In genomic region chr19:4070756-4071155, GRCm38 (mm10) we compare ENCODE assay signal across 33 mouse cellular contexts. TPM values are rescaled to one million over a fixed set of nuclear protein-coding genes. Genes with fewer than 3 reads are reported as not detected.
DNase-seq lines count a peak whose midpoint lies in the region; ATAC-seq and TF ChIP-seq lines count a peak whose summit lies in the region.
"Had no signal": no experiment of that assay in that cellular context is flagged by ENCODE, and none has a peak within 500 bp of the region (broad histone marks: within the 10 kb centered on the region; RNA-seq: fewer than 3 reads in every experiment).

No protein-coding gene starts in this region.

- no peak overlapping the region for H3K4me2 ChIP-seq in liver, embryonic 11.5 days
- H3K4me2 ChIP-seq in liver, postnatal 0 days (ENCODE audit: low read depth, low read length) = peak overlapping the region; percentile 35; the same call in 1 of the 2 replicates
- H3K4me2 ChIP-seq: embryonic facial prominence, embryonic 15.5 days; hindbrain, embryonic 14.5 days; midbrain, embryonic 15.5 days had no signal

- H3K27me3 ChIP-seq in liver, adult 2 months (ENCODE audit: control insufficient read depth, insufficient read depth, low read length) = no peaks in the 10 kb centered on the region
- no peaks in the 10 kb centered on the region for H3K27me3 ChIP-seq in liver, embryonic 11.5 days (replicated peaks; ENCODE audit: control insufficient read depth, insufficient read depth, low read length)
- no peaks in the 10 kb centered on the region for H3K27me3 ChIP-seq in liver, postnatal 0 days (ENCODE audit: insufficient read depth, low read length)
- H3K27me3 ChIP-seq: embryonic facial prominence, embryonic 15.5 days; midbrain, embryonic 15.5 days; Patski had no signal

- DNase-seq in liver, adult 2 months (ENCODE audit: extremely low read depth, low read depth, low spot score) = peak; percentile 45
- no peak for DNase-seq in liver
- no peak for DNase-seq in liver, embryonic 11.5 days (ENCODE audit: low spot score)
- peak; percentile 48 for DNase-seq in liver, postnatal 0 days
- DNase-seq in adrenal gland, postnatal 14 days = no peak
- DNase-seq in left cerebral cortex, postnatal 14 days (ENCODE audit: low spot score in 2 of 2) = no peak
- DNase-seq in adrenal gland, adult 2 months = no peak
- DNase-seq: gastrocnemius, postnatal 25 days; heart, adult 2 months; heart, postnatal 36 days; kidney, adult 18-20 months; kidney, postnatal 4 days; lung, adult 18-20 months; lung, postnatal 10 days; right cerebral cortex, adult 18-20 months; right cerebral cortex, postnatal 4 days; thymus, postnatal 36 days had no signal

- no peaks in the 10 kb centered on the region for H3K9me3 ChIP-seq in liver, embryonic 11.5 days (ENCODE audit: control insufficient read depth, low read length)
- no peaks in the 10 kb centered on the region for H3K9me3 ChIP-seq in liver, postnatal 0 days (ENCODE audit: low read length)
- H3K9me3 ChIP-seq: embryonic facial prominence, embryonic 15.5 days; G1E; limb, embryonic 10.5 days; megakaryocyte, embryonic 14.5 days; midbrain, embryonic 15.5 days had no signal

- TF ChIP-seq EP300 in liver, postnatal 0 days (IDR thresholded peaks at IDR 0.05; ENCODE audit: low read depth) = no peak

- no peak for ATAC-seq in liver, embryonic 11.5 days (replicated peaks; ENCODE audit: low FRiP score)
- peak; percentile 12; the same call in 1 of the 2 replicates for ATAC-seq in liver, postnatal 0 days
- ATAC-seq: CD4-positive, CD25-positive, alpha-beta regulatory T cell, adult 4 months; forebrain, embryonic 16.5 days; inflammation-experienced regulatory T-cells, adult 6 months; midbrain, embryonic 15.5 days; Patski had no signal

- whole genome bisulfite sequencing in liver, adult 2 months = 38% methylated on average over 8 of the region's 8 CpGs
- WGBS in liver, embryonic 11.5 days = 47% methylated on average over 8 of the region's 8 CpGs
- 35% methylated on average over 8 of the region's 8 CpGs for WGBS in liver, postnatal 0 days (ENCODE audit: insufficient replicate concordance)

- H3K27ac ChIP-seq in liver, adult 2 months (replicated peaks; ENCODE audit: insufficient read depth, low read depth, low read length) = peak overlapping the region; percentile 88
- H3K27ac ChIP-seq in liver, embryonic 11.5 days (ENCODE audit: low read depth, low read length) = peak overlapping the region; percentile 26
- H3K27ac ChIP-seq in liver, postnatal 0 days (ENCODE audit: low read depth) = peak overlapping the region; percentile 86
- H3K27ac ChIP-seq: embryonic facial prominence, embryonic 15.5 days; heart, adult 2 months; hindbrain, embryonic 14.5 days; limb, embryonic 10.5 days; midbrain, embryonic 15.5 days had no signal

- TF ChIP-seq CTCF in liver, adult 2 months (IDR thresholded peaks at IDR 0.05; ENCODE audit: low read depth, low read length) = no peak
- no peak for TF ChIP-seq CTCF in liver, postnatal 0 days (IDR thresholded peaks at IDR 0.05; ENCODE audit: low read depth)

- H3K4me3 ChIP-seq in liver, adult 2 months (ENCODE audit: insufficient read depth, low read depth, low read length) = peak overlapping the region; percentile 8; the same call in 1 of the 2 replicates
- H3K4me3 ChIP-seq in liver, embryonic 11.5 days (ENCODE audit: low read depth, low read length) = no peak overlapping the region
- no peak overlapping the region for H3K4me3 ChIP-seq in liver, postnatal 0 days (ENCODE audit: low read depth, low read length)
- H3K4me3 ChIP-seq: embryonic facial prominence, embryonic 15.5 days; heart, adult 2 months; limb, embryonic 10.5 days; megakaryocyte, embryonic 14.5 days; midbrain, embryonic 15.5 days had no signal

- no peaks in the 10 kb centered on the region for H3K79me2 ChIP-seq in liver, adult 2 months (ENCODE audit: control insufficient read depth, insufficient read depth, low read length)

- no peaks in the 10 kb centered on the region for H3K36me3 ChIP-seq in liver, adult 2 months (ENCODE audit: control insufficient read depth, insufficient read depth, low read length)
- H3K36me3 ChIP-seq in liver, embryonic 11.5 days (ENCODE audit: control insufficient read depth, insufficient read depth, low read length) = no peaks in the 10 kb centered on the region
- no peaks in the 10 kb centered on the region for H3K36me3 ChIP-seq in liver, postnatal 0 days (replicated peaks; ENCODE audit: insufficient read depth, low read length)
- H3K36me3 ChIP-seq: embryonic facial prominence, embryonic 15.5 days; G1E; limb, embryonic 10.5 days; midbrain, embryonic 15.5 days had no signal

- peak overlapping the region; percentile 61 for H3K9ac ChIP-seq in liver, adult 2 months (ENCODE audit: low read depth, low read length)
- no peak overlapping the region for H3K9ac ChIP-seq in liver, embryonic 11.5 days (ENCODE audit: low read depth, low read length)
- H3K9ac ChIP-seq in liver, postnatal 0 days (replicated peaks) = peak overlapping the region; percentile 41; the same call in 1 of the 2 replicates
- H3K9ac ChIP-seq: embryonic facial prominence, embryonic 15.5 days; hindbrain, embryonic 14.5 days; midbrain, embryonic 15.5 days had no signal

- TF ChIP-seq POLR2A in liver, adult 2 months (IDR thresholded peaks at IDR 0.05; ENCODE audit: extremely low read depth, insufficient read depth, low read length) = no peak

- intact Hi-C loops in left cerebral cortex, postnatal 14 days (cut with DNase I) = no loop called here

- peaks cover 33% of the 10 kb centered on the region for H3K4me1 ChIP-seq in liver, adult 2 months (ENCODE audit: control insufficient read depth, insufficient read depth, low read length)
- H3K4me1 ChIP-seq in liver, embryonic 11.5 days (replicated peaks; ENCODE audit: control insufficient read depth, insufficient read depth, low read length) = 0 out of 2 replicates have a peak, but pooled peaks cover 3% of the 10 kb centered on the region
- H3K4me1 ChIP-seq in liver, postnatal 0 days (ENCODE audit: insufficient read depth) = peaks cover 10% of the 10 kb centered on the region; the same call in 1 of the 2 replicates
- H3K4me1 ChIP-seq: embryonic facial prominence, embryonic 15.5 days; midbrain, embryonic 15.5 days had no signal

RNA-seq across cellular contexts. Expression of gene Cabp2, which starts 10.6 kb away (rescaled TPM):
- 0.13 and 0.37 TPM in 2 replicates for total RNA-seq in liver, adult 2 months (2014; rRNA removed)
- 0.27 and 0.70 TPM in 2 replicates for polyA plus RNA-seq in liver, adult 2 months (2012; rRNA removed)
- polyA plus RNA-seq in liver, embryonic 11.5 days (2014; fragmentation: Nextera tagmentation; extraction: Ambion mirVana) = 0.51 and 0.52 TPM in 2 replicates
- 0.38 and 0.43 TPM in 2 replicates for polyA plus RNA-seq in liver, postnatal 0 days (2015; fragmentation: Nextera tagmentation; extraction: Ambion mirVana)
- total RNA-seq in adrenal gland, postnatal 14 days (2021) = not detected in 2 replicates
- total RNA-seq in left cerebral cortex, postnatal 14 days (2021) = not detected
- not detected for total RNA-seq in adrenal gland, adult 2 months (2021)
- polyA plus RNA-seq in adrenal gland, adult 2 months (2012; rRNA removed) = not detected in 2 replicates
- total RNA-seq: adrenal gland, adult 18-20 months; G1E; gastrocnemius, postnatal 25 days; heart, adult 2 months; heart, postnatal 36 days; layer of hippocampus, postnatal 10 days; left cerebral cortex, adult 8-10 months had no signal
- polyA plus RNA-seq: CD4-positive, CD25-positive, alpha-beta regulatory T cell, adult 4 months; embryonic facial prominence, embryonic 15.5 days; forebrain, embryonic 16.5 days; G1E; heart, adult 2 months; heart, embryonic 14.5 days; hindbrain, embryonic 14.5 days; inflammation-experienced regulatory T-cells, adult 6 months; limb, embryonic 10.5 days; neural tube, embryonic 14.5 days; Patski; stomach, embryonic 14.5 days had no signal

RNA-seq across cellular contexts. Expression of gene Gstp3, which starts 11.4 kb away (rescaled TPM):
- 21.5 and 28.1 TPM in 2 replicates for total RNA-seq in liver, adult 2 months (2014; rRNA removed)
- polyA plus RNA-seq in liver, adult 2 months (2012; rRNA removed) = 54.3 and 66.1 TPM in 2 replicates
- 14.6 and 16.7 TPM in 2 replicates for polyA plus RNA-seq in liver, embryonic 11.5 days (2014; fragmentation: Nextera tagmentation; extraction: Ambion mirVana)
- 64.5 and 67.3 TPM in 2 replicates for polyA plus RNA-seq in liver, postnatal 0 days (2015; fragmentation: Nextera tagmentation; extraction: Ambion mirVana)
- 4.5 and 58.0 TPM in 2 replicates for total RNA-seq in adrenal gland, postnatal 14 days (2021)
- not detected for total RNA-seq in left cerebral cortex, postnatal 14 days (2021)
- 1 to 10 TPM in 1 of 2 experiments, under 1 TPM in 1; 0.62 to 2.3 TPM for total RNA-seq in adrenal gland, adult 2 months (2021)
- polyA plus RNA-seq in adrenal gland, adult 2 months (2012; rRNA removed) = 0.79 and 0.83 TPM in 2 replicates
- total RNA-seq: gastrocnemius, postnatal 25 days; heart, adult 2 months; heart, postnatal 36 days; layer of hippocampus, postnatal 10 days; left cerebral cortex, adult 8-10 months had no signal
- polyA plus RNA-seq: forebrain, embryonic 16.5 days; heart, embryonic 14.5 days; hindbrain, embryonic 14.5 days; limb, embryonic 10.5 days; midbrain, embryonic 15.5 days; neural tube, embryonic 14.5 days; Patski; stomach, embryonic 14.5 days had no signal

RNA-seq across cellular contexts. Expression of gene Gstp2, which starts 24.9 kb away (rescaled TPM):
- 4.1 and 7.9 TPM in 2 replicates for total RNA-seq in liver, adult 2 months (2014; rRNA removed)
- 4.4 and 9.2 TPM in 2 replicates for polyA plus RNA-seq in liver, adult 2 months (2012; rRNA removed)
- polyA plus RNA-seq in liver, embryonic 11.5 days (2014; fragmentation: Nextera tagmentation; extraction: Ambion mirVana) = 5.5 and 6.1 TPM in 2 replicates
- 5.8 and 6.4 TPM in 2 replicates for polyA plus RNA-seq in liver, postnatal 0 days (2015; fragmentation: Nextera tagmentation; extraction: Ambion mirVana)
- 62.4 and 76.7 TPM in 2 replicates for total RNA-seq in adrenal gland, postnatal 14 days (2021)
- total RNA-seq in left cerebral cortex, postnatal 14 days (2021) = 10 to 100 TPM; 22.3 to 24.3 TPM
- total RNA-seq in adrenal gland, adult 2 months (2021) = 10 to 100 TPM; 57.2 to 61.4 TPM
- polyA plus RNA-seq in adrenal gland, adult 2 months (2012; rRNA removed) = 7.9 and 13.8 TPM in 2 replicates
- total RNA-seq: G1E had no signal
- polyA plus RNA-seq: neural tube, embryonic 14.5 days had no signal

RNA-seq across cellular contexts. Expression of gene Cdk2ap2, which starts 26.2 kb away (rescaled TPM):
- 33.9 and 44.0 TPM in 2 replicates for total RNA-seq in liver, adult 2 months (2014; rRNA removed)
- polyA plus RNA-seq in liver, adult 2 months (2012; rRNA removed) = 185 and 198 TPM in 2 replicates
- 121 and 135 TPM in 2 replicates for polyA plus RNA-seq in liver, embryonic 11.5 days (2014; fragmentation: Nextera tagmentation; extraction: Ambion mirVana)
- polyA plus RNA-seq in liver, postnatal 0 days (2015; fragmentation: Nextera tagmentation; extraction: Ambion mirVana) = 91.2 and 91.9 TPM in 2 replicates
- total RNA-seq in adrenal gland, postnatal 14 days (2021) = 78.4 and 97.1 TPM in 2 replicates
- 10 to 100 TPM; 26.4 to 26.7 TPM for total RNA-seq in left cerebral cortex, postnatal 14 days (2021)
- total RNA-seq in adrenal gland, adult 2 months (2021) = 100 to 1,000 TPM; 128 to 131 TPM
- polyA plus RNA-seq in adrenal gland, adult 2 months (2012; rRNA removed) = 339 and 371 TPM in 2 replicates

RNA-seq across cellular contexts. Expression of gene Pitpnm1, which starts 29.0 kb away (rescaled TPM):
- total RNA-seq in liver, adult 2 months (2014; rRNA removed) = 1.7 and 4.9 TPM in 2 replicates
- 8.1 and 14.2 TPM in 2 replicates for polyA plus RNA-seq in liver, adult 2 months (2012; rRNA removed)
- polyA plus RNA-seq in liver, embryonic 11.5 days (2014; fragmentation: Nextera tagmentation; extraction: Ambion mirVana) = 7.2 and 8.0 TPM in 2 replicates
- polyA plus RNA-seq in liver, postnatal 0 days (2015; fragmentation: Nextera tagmentation; extraction: Ambion mirVana) = 6.6 and 7.4 TPM in 2 replicates
- total RNA-seq in adrenal gland, postnatal 14 days (2021) = 95.1 and 116 TPM in 2 replicates
- 100 to 1,000 TPM; 225 to 226 TPM for total RNA-seq in left cerebral cortex, postnatal 14 days (2021)
- total RNA-seq in adrenal gland, adult 2 months (2021) = 10 to 100 TPM; 87.4 to 87.6 TPM
- 164 and 171 TPM in 2 replicates for polyA plus RNA-seq in adrenal gland, adult 2 months (2012; rRNA removed)

Comparison
In these comparisons a context has a peak if more than half of its experiments do, and no peak if none do; other contexts are left out.
1. DNase-seq: peak in liver, adult 2 months (single experiment) and liver, postnatal 0 days (single experiment); none in liver (single experiment), liver, embryonic 11.5 days (single experiment), adrenal gland, postnatal 14 days (single experiment), left cerebral cortex, postnatal 14 days (0 of 2) and adrenal gland, adult 2 months (single experiment).
2. H3K27ac ChIP-seq: peak in every context shown above with its lines; median percentile 88 in liver, adult 2 months; 86 in liver, postnatal 0 days; 26 in liver, embryonic 11.5 days.